In genomic region chr16:30428753-30429260, GRCm38 (mm10) we compare ENCODE assay signal across 10 mouse cellular contexts.
"Had no signal": no experiment of that assay in that cellular context is flagged by ENCODE, and none has a peak within 500 bp of the region (broad histone marks: within the 10 kb centered on the region; RNA-seq: fewer than 3 reads in every experiment).

No protein-coding gene starts in this region.

- ATAC-seq: lung, postnatal 0 days; midbrain, embryonic 13.5 days had no signal

- H3K9me3 ChIP-seq: limb, embryonic 15.5 days; midbrain, embryonic 13.5 days had no signal

- H3K4me3 ChIP-seq: limb, embryonic 15.5 days; midbrain, embryonic 13.5 days had no signal

- H3K27me3 ChIP-seq: limb, embryonic 15.5 days; midbrain, embryonic 13.5 days had no signal

- H3K27ac ChIP-seq: limb, embryonic 15.5 days; midbrain, embryonic 13.5 days had no signal

- H3K9ac ChIP-seq: limb, embryonic 15.5 days; midbrain, embryonic 13.5 days had no signal

- H3K36me3 ChIP-seq: limb, embryonic 15.5 days; midbrain, embryonic 13.5 days had no signal

- DNase-seq: kidney, adult 8-10 months; kidney, postnatal 25 days; lung, adult 2 months; lung, postnatal 36 days; right cerebral cortex, postnatal 4 days; spleen, adult 18-20 months; thymus, postnatal 36 days had no signal

- H3K4me1 ChIP-seq: limb, embryonic 15.5 days; midbrain, embryonic 13.5 days had no signal

- H3K4me2 ChIP-seq: limb, embryonic 15.5 days; midbrain, embryonic 13.5 days had no signal
